Mouse (Mus musculus) ovary, postnatal 14 days (tissue): Measurements from ENCODE around the gene Sit1.
A peak's percentile ranks its signal among the peaks of the same experiment; 100 is the strongest.

Experiments
- DNase-seq: peaks from one replicate; pipeline ENCODE4 v3.0.0; 2022; ENCODE audit warnings: low spot score

Sit1 gene

GRCm38 (mm10) chr4:43483535-43484091 is at the start of gene Sit1:
Sit1 (minus strand) TSS chr4:43483734.
- no peak for DNase-seq

GRCm38 (mm10) chr4:43533270-43533669 is 49.7 kb upstream of the Sit1 start:
- no peak for DNase-seq

- DNase-seq, result peak; percentile 66
Observed at GRCm38 (mm10) chr4:43530581-43530980, 47.0 kb upstream of the Sit1 start.

- no peak for DNase-seq
Observed at GRCm38 (mm10) chr4:43530081-43530501, 46.6 kb upstream of the Sit1 start.

GRCm38 (mm10) chr4:43528487-43528886 is 45.0 kb upstream of the Sit1 start:
- no peak for DNase-seq

- no peak for DNase-seq
Observed at GRCm38 (mm10) chr4:43527880-43528279, 44.3 kb upstream of the Sit1 start.

GRCm38 (mm10) chr4:43519956-43520355 is 36.4 kb upstream of the Sit1 start:
- peak; percentile 92 for DNase-seq

GRCm38 (mm10) chr4:43519551-43519950 is 36.0 kb upstream of the Sit1 start:
- DNase-seq, result no peak

- no peak for DNase-seq
Observed at GRCm38 (mm10) chr4:43515764-43516708, 32.5 kb upstream of the Sit1 start.

GRCm38 (mm10) chr4:43513791-43514190 is 30.3 kb upstream of the Sit1 start:
- DNase-seq, result no peak

- DNase-seq, result no peak
Observed at GRCm38 (mm10) chr4:43513300-43513699, 29.8 kb upstream of the Sit1 start.

- no peak for DNase-seq
Observed at GRCm38 (mm10) chr4:43512653-43513052, 29.1 kb upstream of the Sit1 start.

- no peak for DNase-seq
Observed at GRCm38 (mm10) chr4:43511675-43512454, 28.3 kb upstream of the Sit1 start.

- no peak for DNase-seq
Observed at GRCm38 (mm10) chr4:43509109-43509508, 25.6 kb upstream of the Sit1 start.

GRCm38 (mm10) chr4:43508666-43508997 is 25.1 kb upstream of the Sit1 start:
- DNase-seq, result no peak

- DNase-seq, result no peak
Observed at GRCm38 (mm10) chr4:43507938-43508665, 24.6 kb upstream of the Sit1 start.

GRCm38 (mm10) chr4:43506536-43507185 is 23.1 kb upstream of the Sit1 start, which contains the start of gene Car9:
Car9 (plus strand) TSS chr4:43506966.
- DNase-seq, result no peak

- no peak for DNase-seq
Observed at GRCm38 (mm10) chr4:43506074-43506473, 22.5 kb upstream of the Sit1 start.

GRCm38 (mm10) chr4:43504269-43504668 is 20.7 kb upstream of the Sit1 start:
- no peak for DNase-seq

GRCm38 (mm10) chr4:43503506-43503905 is 20.0 kb upstream of the Sit1 start:
- DNase-seq, result no peak

GRCm38 (mm10) chr4:43503041-43503440 is 19.5 kb upstream of the Sit1 start:
- no peak for DNase-seq
